Mouse (Mus musculus): ENCODE data around the gene Cox4i1. TPM values are rescaled to one million over a fixed set of nuclear protein-coding genes. Genes with fewer than 3 reads are reported as not detected.
A peak's percentile ranks its signal among the peaks of the same experiment; 100 is the strongest.

Gene Cox4i1
- polyA plus RNA-seq, 1 experiment from 2014 or later: 1,017 TPM

GRCm38 (mm10) chr8:120697154-120697978 lies 29.3 kb downstream of the Cox4i1 start:
- Histone ChIP-seq H3K4me2 (no peak overlapping the region), H3K9me3 (no peaks in the 10 kb centered on the region), H3K27me3 (no peaks in the 10 kb centered on the region), H3K36me3 (no peaks in the 10 kb centered on the region), H3K4me1 (peaks cover 8% of the 10 kb centered on the region), H3K4me3 (no peak overlapping the region), H3K27ac (no peak overlapping the region), H3K9ac (no peak overlapping the region)
- ATAC-seq (ENCODE audit: insufficient number of reproducible peaks, insufficient read depth, low FRiP score, low TSS enrichment, low read depth): no peak
- 75% methylated on average over 17 of the region's 17 CpGs for WGBS

DNA sequence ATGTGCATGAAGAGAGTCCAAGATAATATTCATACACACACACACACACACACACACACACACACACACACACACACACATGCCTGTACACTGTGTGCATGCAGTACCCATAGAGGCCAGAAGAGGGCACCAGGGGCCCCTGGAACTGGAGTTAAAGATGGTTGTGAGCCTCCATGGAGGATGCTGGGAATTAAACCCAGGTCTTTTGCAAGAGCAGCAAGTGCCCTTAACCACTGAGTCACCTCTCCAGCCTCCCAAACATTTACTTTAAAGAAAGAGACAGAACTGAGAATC lies 29.9 kb downstream of the Cox4i1 start:
- H3K27me3 ChIP-seq: no peaks in the 10 kb centered on the region
- H3K4me3 ChIP-seq: no peak overlapping the region
- H3K9me3 ChIP-seq: no peaks in the 10 kb centered on the region
- no peak for ATAC-seq (ENCODE audit: insufficient number of reproducible peaks, insufficient read depth, low FRiP score, low TSS enrichment, low read depth)
- H3K27ac ChIP-seq: no peak overlapping the region
- peaks cover 8% of the 10 kb centered on the region for H3K4me1 ChIP-seq
- H3K36me3 ChIP-seq: no peaks in the 10 kb centered on the region
- no peak overlapping the region for H3K9ac ChIP-seq
- no peak overlapping the region for H3K4me2 ChIP-seq

GRCm38 (mm10) chr8:120698426-120698825 lies 30.4 kb downstream of the Cox4i1 start:
- H3K36me3 ChIP-seq: no peaks in the 10 kb centered on the region
- no peak overlapping the region for H3K4me2 ChIP-seq
- no peaks in the 10 kb centered on the region for H3K9me3 ChIP-seq
- 87% methylated on average over 7 of the region's 7 CpGs for WGBS
- no peak overlapping the region for H3K4me3 ChIP-seq
- no peaks in the 10 kb centered on the region for H3K27me3 ChIP-seq
- H3K9ac ChIP-seq: no peak overlapping the region
- ATAC-seq (ENCODE audit: insufficient number of reproducible peaks, insufficient read depth, low FRiP score, low TSS enrichment, low read depth): no peak
- H3K27ac ChIP-seq: no peak overlapping the region
- H3K4me1 ChIP-seq: peaks cover 8% of the 10 kb centered on the region

- H3K9ac ChIP-seq: no peak overlapping the region
- 0 out of 2 replicates have a peak, but pooled peaks cover 3% of the 10 kb centered on the region for H3K27me3 ChIP-seq
- no peak overlapping the region for H3K4me3 ChIP-seq
- 59% methylated on average over 6 of the region's 6 CpGs for WGBS
- H3K9me3 ChIP-seq: no peaks in the 10 kb centered on the region
- no peaks in the 10 kb centered on the region for H3K36me3 ChIP-seq
- no peak overlapping the region for H3K4me2 ChIP-seq
- H3K4me1 ChIP-seq: peaks cover 8% of the 10 kb centered on the region
- 0 out of 2 replicates have a peak overlapping the region, but pooled peaks have one; percentile 11 for H3K27ac ChIP-seq
- ATAC-seq (ENCODE audit: insufficient number of reproducible peaks, insufficient read depth, low FRiP score, low TSS enrichment, low read depth): no peak
Measured at GRCm38 (mm10) chr8:120699079-120699478, 31.1 kb downstream of the Cox4i1 start.

GRCm38 (mm10) chr8:120699565-120699964 lies 31.5 kb downstream of the Cox4i1 start:
- Histone ChIP-seq H3K27me3 (peaks cover 7% of the 10 kb centered on the region; the same call in 1 of the 2 replicates), H3K4me2 (no peak overlapping the region), H3K4me1 (peaks cover 8% of the 10 kb centered on the region), H3K4me3 (no peak overlapping the region), H3K9me3 (no peaks in the 10 kb centered on the region), H3K27ac (no peak overlapping the region), H3K36me3 (no peaks in the 10 kb centered on the region), H3K9ac (no peak overlapping the region)
- ATAC-seq (ENCODE audit: insufficient number of reproducible peaks, insufficient read depth, low FRiP score, low TSS enrichment, low read depth): no peak
- 55% methylated on average over 2 of the region's 2 CpGs for WGBS

- no peaks in the 10 kb centered on the region for H3K36me3 ChIP-seq
- H3K9me3 ChIP-seq: no peaks in the 10 kb centered on the region
- H3K27ac ChIP-seq: no peak overlapping the region
- no peak overlapping the region for H3K4me2 ChIP-seq
- no peak overlapping the region for H3K9ac ChIP-seq
- peaks cover 8% of the 10 kb centered on the region for H3K4me1 ChIP-seq
- no peak for ATAC-seq (ENCODE audit: insufficient number of reproducible peaks, insufficient read depth, low FRiP score, low TSS enrichment, low read depth)
- peaks cover 10% of the 10 kb centered on the region; the same call in 1 of the 2 replicates for H3K27me3 ChIP-seq
- 83% methylated on average over 4 of the region's 4 CpGs for WGBS
- H3K4me3 ChIP-seq: no peak overlapping the region
Measured at GRCm38 (mm10) chr8:120700053-120700452, 32.0 kb downstream of the Cox4i1 start.

- WGBS: 58% methylated on average over 19 of the region's 19 CpGs
- H3K27me3 ChIP-seq: peaks cover 12% of the 10 kb centered on the region; the same call in 1 of the 2 replicates
- no peak overlapping the region for H3K4me2 ChIP-seq
- no peak overlapping the region for H3K4me3 ChIP-seq
- no peaks in the 10 kb centered on the region for H3K9me3 ChIP-seq
- no peaks in the 10 kb centered on the region for H3K36me3 ChIP-seq
- H3K27ac ChIP-seq: no peak overlapping the region
- no peak overlapping the region for H3K9ac ChIP-seq
- peaks cover 4% of the 10 kb centered on the region for H3K4me1 ChIP-seq
- ATAC-seq (ENCODE audit: insufficient number of reproducible peaks, insufficient read depth, low FRiP score, low TSS enrichment, low read depth): no peak
Measured at GRCm38 (mm10) chr8:120701758-120702465, 33.9 kb downstream of the Cox4i1 start.

DNA sequence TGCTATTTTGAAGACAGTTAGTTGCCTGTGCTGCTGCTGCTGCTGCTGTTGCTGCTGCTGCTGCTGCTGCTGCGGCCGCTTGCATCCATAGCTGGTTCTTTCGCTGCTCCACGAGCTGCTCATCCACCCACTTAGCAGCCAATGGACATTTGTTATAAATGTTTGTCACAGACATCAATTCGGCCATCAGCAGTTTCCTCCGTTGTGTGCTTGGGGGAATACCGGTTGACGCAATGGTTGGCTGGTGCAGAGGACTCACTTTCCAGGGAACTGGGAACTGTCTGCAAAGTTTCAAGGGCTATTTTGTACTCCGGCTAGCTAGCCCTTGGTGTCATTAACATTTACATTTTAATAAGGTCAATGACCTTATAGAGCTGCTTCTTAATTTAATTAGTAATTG lies 36.2 kb downstream of the Cox4i1 start:
- H3K4me3 ChIP-seq: no peak overlapping the region
- H3K9me3 ChIP-seq: no peaks in the 10 kb centered on the region
- no peak for ATAC-seq (ENCODE audit: insufficient number of reproducible peaks, insufficient read depth, low FRiP score, low TSS enrichment, low read depth)
- H3K36me3 ChIP-seq: no peaks in the 10 kb centered on the region
- H3K4me2 ChIP-seq: no peak overlapping the region
- no peaks in the 10 kb centered on the region for H3K4me1 ChIP-seq
- 76% methylated on average over 9 of the region's 9 CpGs for WGBS
- H3K27ac ChIP-seq: no peak overlapping the region
- no peak overlapping the region for H3K9ac ChIP-seq
- H3K27me3 ChIP-seq: peaks cover 12% of the 10 kb centered on the region; the same call in 1 of the 2 replicates

DNA sequence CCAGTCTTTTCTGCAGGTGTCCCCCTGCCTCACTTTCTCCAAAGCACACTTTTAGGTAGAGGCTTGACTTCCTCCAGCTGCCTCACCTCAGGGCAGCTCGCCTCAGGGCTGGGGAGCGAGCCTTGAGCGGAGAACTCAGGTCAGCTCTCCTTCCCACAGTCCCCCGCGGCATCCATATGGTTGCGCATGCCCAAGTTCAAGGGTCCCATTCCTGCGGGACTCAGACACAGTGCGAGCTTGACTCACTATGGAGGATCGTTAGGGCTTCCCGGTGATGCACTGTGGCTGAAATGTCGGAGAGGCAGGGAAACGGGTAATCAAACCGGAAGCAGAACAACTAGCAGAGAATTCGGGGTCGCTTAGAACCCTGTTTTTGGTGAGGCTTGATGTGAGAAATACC lies 37.1 kb downstream of the Cox4i1 start:
- H3K36me3 ChIP-seq: no peaks in the 10 kb centered on the region
- ATAC-seq (ENCODE audit: insufficient number of reproducible peaks, insufficient read depth, low FRiP score, low TSS enrichment, low read depth): no peak
- no peak overlapping the region for H3K27ac ChIP-seq
- 84% methylated on average over 15 of the region's 15 CpGs for WGBS
- no peak overlapping the region for H3K4me3 ChIP-seq
- H3K4me2 ChIP-seq: no peak overlapping the region
- no peak overlapping the region for H3K9ac ChIP-seq
- no peaks in the 10 kb centered on the region for H3K4me1 ChIP-seq
- H3K9me3 ChIP-seq: no peaks in the 10 kb centered on the region
- peaks cover 12% of the 10 kb centered on the region; the same call in 1 of the 2 replicates for H3K27me3 ChIP-seq

DNA sequence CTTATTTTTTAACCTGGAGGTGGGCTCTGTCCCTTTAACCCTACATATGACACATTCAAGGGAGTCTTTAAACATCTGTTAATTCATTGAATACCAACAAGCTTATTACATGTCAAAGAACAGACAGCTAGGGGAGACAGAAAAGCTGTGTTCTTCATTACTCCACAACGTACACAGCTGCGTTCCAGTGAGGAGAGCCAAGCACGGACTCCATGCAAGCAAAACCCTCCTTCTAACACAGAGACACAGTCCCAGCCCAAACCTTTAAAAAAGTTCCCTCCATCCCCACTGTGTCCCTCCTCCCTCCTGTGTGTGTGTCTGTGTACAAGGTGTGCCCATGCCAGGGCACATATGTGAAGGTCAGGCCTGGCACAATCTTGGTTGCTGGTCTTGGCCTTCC lies 38.2 kb downstream of the Cox4i1 start:
- no peaks in the 10 kb centered on the region for H3K9me3 ChIP-seq
- peaks cover 12% of the 10 kb centered on the region; the same call in 1 of the 2 replicates for H3K27me3 ChIP-seq
- no peak overlapping the region for H3K4me3 ChIP-seq
- H3K9ac ChIP-seq: no peak overlapping the region
- WGBS: 47% methylated on average over 3 of the region's 3 CpGs
- no peaks in the 10 kb centered on the region for H3K4me1 ChIP-seq
- H3K36me3 ChIP-seq: no peaks in the 10 kb centered on the region
- no peak for ATAC-seq (ENCODE audit: insufficient number of reproducible peaks, insufficient read depth, low FRiP score, low TSS enrichment, low read depth)
- H3K27ac ChIP-seq: no peak overlapping the region; the same call in 1 of the 2 replicates
- H3K4me2 ChIP-seq: no peak overlapping the region

GRCm38 (mm10) chr8:120709176-120709575 lies 41.2 kb downstream of the Cox4i1 start:
- Histone ChIP-seq H3K4me2 (no peak overlapping the region), H3K36me3 (no peaks in the 10 kb centered on the region), H3K27ac (no peak overlapping the region), H3K27me3 (peaks cover 9% of the 10 kb centered on the region; the same call in 1 of the 2 replicates), H3K4me3 (no peak overlapping the region), H3K9ac (no peak overlapping the region), H3K9me3 (no peaks in the 10 kb centered on the region), H3K4me1 (no peaks in the 10 kb centered on the region)
- no peak for ATAC-seq (ENCODE audit: insufficient number of reproducible peaks, insufficient read depth, low FRiP score, low TSS enrichment, low read depth)
- 78% methylated on average over 10 of the region's 10 CpGs for WGBS

GRCm38 (mm10) chr8:120715200-120715599 lies 47.2 kb downstream of the Cox4i1 start:
- H3K4me2 ChIP-seq: no peak overlapping the region
- no peak overlapping the region for H3K4me3 ChIP-seq
- no peak overlapping the region for H3K27ac ChIP-seq
- H3K9ac ChIP-seq: no peak overlapping the region
- no peaks in the 10 kb centered on the region for H3K27me3 ChIP-seq
- 68% methylated on average over 6 of the region's 6 CpGs for WGBS
- H3K36me3 ChIP-seq: no peaks in the 10 kb centered on the region
- peaks cover 4% of the 10 kb centered on the region; the same call in 1 of the 2 replicates for H3K4me1 ChIP-seq
- ATAC-seq (ENCODE audit: insufficient number of reproducible peaks, insufficient read depth, low FRiP score, low TSS enrichment, low read depth): no peak
- no peaks in the 10 kb centered on the region for H3K9me3 ChIP-seq

All from embryonic facial prominence, embryonic 13.5 days (tissue).